Mouse (Mus musculus) midbrain, embryonic 16.5 days (tissue): Measurements from ENCODE around the gene Hps4. TPM values are rescaled to one million over a fixed set of nuclear protein-coding genes. Genes with fewer than 3 reads are reported as not detected.

Source experiments
- ATAC-seq: fragments of 200-750 bp; cut with Nextera tagmentation; 2 replicates; pipeline ENCODE4 v1.8.0; 2017; ENCODE audit warnings: moderate TSS enrichment
- H3K27ac ChIP-seq: fragments of 300-500 bp; sonication (generic); 2 replicates; pipeline ENCODE4 v1.5.1; 2014; ENCODE audit warnings: mild to moderate bottlenecking, low read length, mixed read lengths
- H3K27me3 ChIP-seq: fragments of 300-500 bp; sonication (generic); 2 replicates; pipeline ENCODE4 v1.6.1; 2014; ENCODE audit warnings: low read depth, low read length, mixed read lengths; ENCODE audit not compliant: control insufficient read depth, insufficient read depth
- H3K36me3 ChIP-seq: fragments of 300-500 bp; sonication (generic); 2 replicates; pipeline ENCODE4 v1.6.1; 2014; ENCODE audit warnings: mild to moderate bottlenecking, low read length, moderate library complexity, mixed read lengths; ENCODE audit not compliant: control insufficient read depth, insufficient read depth
- H3K4me1 ChIP-seq: fragments of 300-500 bp; sonication (generic); 2 replicates; pipeline ENCODE4 v1.6.1; 2014; ENCODE audit warnings: mild to moderate bottlenecking, low read length, mixed read lengths; ENCODE audit not compliant: control insufficient read depth, insufficient read depth
- H3K4me2 ChIP-seq: fragments of 300-500 bp; sonication (generic); 2 replicates; pipeline ENCODE4 v1.6.1; 2014; ENCODE audit warnings: mild to moderate bottlenecking, low read length, mixed read lengths
- H3K4me3 ChIP-seq: fragments of 300-500 bp; sonication (generic); 2 replicates; pipeline ENCODE4 v1.5.1; 2014; ENCODE audit warnings: low read depth, mild to moderate bottlenecking, low read length, moderate library complexity, mixed read lengths
- H3K9ac ChIP-seq: fragments of 300-500 bp; sonication (generic); 2 replicates; pipeline ENCODE4 v1.6.1; 2014; ENCODE audit warnings: low read depth, low read length, mixed read lengths
- H3K9me3 ChIP-seq: fragments of 300-500 bp; sonication (generic); replicated peaks from 2 replicates; pipeline ENCODE4 v1.6.1; 2014; ENCODE audit warnings: mild to moderate bottlenecking, low read length, mixed read lengths; ENCODE audit not compliant: control insufficient read depth, poor library complexity, severe bottlenecking
- WGBS: fragments of 180-500 bp; shearing (Covaris S2); extraction: QIAGEN DNeasy Blood & Tissue Kit; methylation state at CpG from one replicate; pipeline ENCODE4 v1.1.7; 2014; 5-methylcytosine and 5-hydroxymethylcytosine counted together
- polyA plus RNA-seq: library from polyadenylated mRNA; unstranded; fragments of >200 nt; fragmentation: Nextera tagmentation; extraction: Ambion mirVana; gene quantifications from 2 replicates; pipeline ENCODE4 v1.2.1, GENCODE M21; 2015

The Hps4 gene
- polyA plus RNA-seq, 1 experiment from 2014 or later, result 45.6 TPM

DNA sequence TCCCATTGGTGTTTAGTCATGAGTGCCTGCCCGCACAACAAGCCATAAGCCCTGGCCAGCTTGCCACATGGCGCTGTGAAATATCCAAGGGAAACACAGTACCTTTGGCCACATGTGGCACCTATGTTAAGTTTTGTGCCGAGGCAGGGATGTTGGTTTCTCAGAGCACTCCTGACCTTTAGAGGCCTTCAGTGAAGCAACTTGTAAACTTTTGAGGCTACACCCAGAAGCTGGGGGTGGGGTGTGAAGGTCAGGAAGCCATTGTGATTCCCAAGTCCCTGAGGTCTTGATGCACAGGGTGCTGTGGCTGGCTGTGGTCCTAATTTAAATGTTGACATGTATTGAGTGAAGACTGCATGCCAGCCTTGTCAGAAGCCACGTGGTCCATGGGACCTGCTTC is 43.5 kb upstream of the Hps4 start:
- Histone ChIP-seq H3K9me3 (no peaks in the 10 kb centered on the region), H3K9ac (no peak overlapping the region), H3K4me1 (peaks cover 6% of the 10 kb centered on the region), H3K27ac (no peak overlapping the region), H3K4me2 (no peak overlapping the region), H3K36me3 (no peaks in the 10 kb centered on the region), H3K27me3 (no peaks in the 10 kb centered on the region), H3K4me3 (no peak overlapping the region)
- no peak for ATAC-seq
- 91% methylated on average over 4 of the region's 4 CpGs for WGBS

- Histone ChIP-seq H3K4me3 (no peak overlapping the region), H3K9ac (no peak overlapping the region), H3K4me1 (peaks cover 2% of the 10 kb centered on the region; the same call in 1 of the 2 replicates), H3K36me3 (no peaks in the 10 kb centered on the region), H3K4me2 (no peak overlapping the region), H3K9me3 (no peaks in the 10 kb centered on the region), H3K27ac (no peak overlapping the region), H3K27me3 (no peaks in the 10 kb centered on the region)
- no peak for ATAC-seq
- WGBS, result 98% methylated on average over 2 of the region's 2 CpGs
Measured at GRCm38 (mm10) chr5:112300112-112300511, 42.8 kb upstream of the Hps4 start.

GRCm38 (mm10) chr5:112300721-112301308 is 42.1 kb upstream of the Hps4 start:
- no peak overlapping the region for H3K4me3 ChIP-seq
- no peaks in the 10 kb centered on the region for H3K27me3 ChIP-seq
- H3K4me1 ChIP-seq, result no peaks in the 10 kb centered on the region
- WGBS, result 88% methylated on average over 6 of the region's 6 CpGs
- no peaks in the 10 kb centered on the region for H3K9me3 ChIP-seq
- ATAC-seq, result no peak
- no peak overlapping the region for H3K9ac ChIP-seq
- H3K27ac ChIP-seq, result no peak overlapping the region
- no peaks in the 10 kb centered on the region for H3K36me3 ChIP-seq
- no peak overlapping the region for H3K4me2 ChIP-seq

GRCm38 (mm10) chr5:112301694-112302093 is 41.2 kb upstream of the Hps4 start:
- no peak overlapping the region for H3K4me2 ChIP-seq
- no peak overlapping the region for H3K27ac ChIP-seq
- H3K9ac ChIP-seq, result no peak overlapping the region
- 71% methylated on average over 4 of the region's 4 CpGs for WGBS
- H3K4me1 ChIP-seq, result no peaks in the 10 kb centered on the region
- no peaks in the 10 kb centered on the region for H3K9me3 ChIP-seq
- H3K27me3 ChIP-seq, result no peaks in the 10 kb centered on the region
- ATAC-seq, result no peak
- H3K4me3 ChIP-seq, result no peak overlapping the region
- no peaks in the 10 kb centered on the region for H3K36me3 ChIP-seq

DNA sequence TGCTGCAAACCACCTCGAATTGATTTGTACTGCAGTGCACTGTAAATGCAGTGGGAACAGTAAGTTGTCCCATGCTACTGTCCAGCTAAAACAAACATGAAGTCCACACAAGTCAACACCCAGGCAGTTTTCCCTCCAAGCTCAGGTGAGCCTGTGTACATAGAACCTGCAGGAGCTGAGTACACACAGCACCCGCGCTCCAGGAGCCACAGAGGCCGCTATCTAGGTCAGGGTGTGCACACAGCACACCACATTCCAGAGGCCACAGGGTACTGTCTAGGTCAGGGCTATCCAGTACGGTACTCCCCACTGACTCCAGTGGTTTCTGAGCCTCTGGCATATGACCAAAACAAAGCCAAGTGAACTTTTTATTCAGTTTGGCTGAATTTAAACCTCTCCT is 40.6 kb upstream of the Hps4 start:
- 90% methylated on average over 5 of the region's 5 CpGs for WGBS
- H3K36me3 ChIP-seq, result no peaks in the 10 kb centered on the region; the same call in 1 of the 2 replicates
- H3K9ac ChIP-seq, result no peak overlapping the region
- ATAC-seq, result no peak
- no peaks in the 10 kb centered on the region for H3K4me1 ChIP-seq
- H3K4me3 ChIP-seq, result no peak overlapping the region
- no peak overlapping the region for H3K27ac ChIP-seq
- H3K9me3 ChIP-seq, result no peaks in the 10 kb centered on the region
- no peak overlapping the region for H3K4me2 ChIP-seq
- H3K27me3 ChIP-seq, result no peaks in the 10 kb centered on the region

DNA sequence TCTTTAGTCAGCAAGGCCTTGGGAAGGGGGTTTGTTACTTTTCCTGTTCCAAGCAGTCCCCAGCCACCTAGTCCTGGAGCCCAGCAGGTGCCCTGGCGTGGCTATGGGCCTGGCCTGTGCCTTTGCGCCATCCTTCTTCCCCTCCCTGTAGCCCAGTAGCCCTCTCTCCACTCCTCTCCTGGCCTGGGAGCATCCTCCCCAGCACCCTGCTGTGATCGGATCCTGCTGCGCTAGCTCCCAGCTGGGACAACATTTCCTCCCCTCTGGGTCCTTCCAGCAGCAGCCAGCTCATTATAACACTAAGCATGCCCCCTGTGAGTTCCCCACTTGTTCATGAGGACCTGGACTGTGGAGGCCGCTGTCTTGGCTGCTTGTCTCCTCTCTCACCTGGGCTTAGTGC is 37.0 kb upstream of the Hps4 start:
- Histone ChIP-seq H3K4me1 (no peaks in the 10 kb centered on the region), H3K27ac (no peak overlapping the region), H3K4me2 (no peak overlapping the region), H3K9ac (no peak overlapping the region), H3K4me3 (no peak overlapping the region), H3K36me3 (peaks cover 9% of the 10 kb centered on the region; the same call in 1 of the 2 replicates), H3K27me3 (no peaks in the 10 kb centered on the region), H3K9me3 (no peaks in the 10 kb centered on the region)
- no peak for ATAC-seq
- WGBS, result 60% methylated on average over 5 of the region's 5 CpGs

DNA sequence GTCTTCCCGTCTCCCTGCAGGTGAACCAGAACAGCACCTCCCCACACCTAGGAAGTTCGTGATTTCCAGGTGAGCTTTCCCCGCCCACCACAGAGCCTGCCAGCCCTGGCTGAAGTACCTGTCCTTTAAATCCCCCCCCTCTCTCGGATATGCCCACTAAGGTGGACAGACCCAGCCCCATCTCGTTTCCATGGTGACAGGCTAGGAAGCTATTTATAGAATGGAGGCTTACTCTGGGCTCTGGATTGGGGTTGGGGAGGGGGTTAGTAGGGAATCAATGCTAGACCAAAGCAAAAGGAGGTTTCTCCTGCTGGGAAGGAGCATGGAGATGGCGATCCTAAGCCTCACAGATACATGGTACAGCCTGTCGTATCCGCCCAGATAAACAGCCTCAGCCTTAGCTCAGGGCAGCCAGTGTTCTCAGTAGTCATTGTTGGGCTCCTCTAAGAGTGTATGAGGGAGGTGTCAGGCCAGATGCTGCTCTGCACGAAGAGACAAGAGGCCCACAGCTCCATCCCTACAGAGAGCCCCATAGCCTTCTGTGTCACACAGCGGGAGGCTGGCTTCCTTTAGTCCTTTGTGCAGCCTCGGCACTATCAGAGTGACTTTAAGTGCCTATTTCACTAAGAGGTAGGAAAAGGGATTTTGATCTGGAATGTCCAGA is 29.5 kb upstream of the Hps4 start:
- H3K9ac ChIP-seq, result peak overlapping the region; percentile 15; the same call in 1 of the 2 replicates
- peak overlapping the region; percentile 72 for H3K27ac ChIP-seq
- no peaks in the 10 kb centered on the region for H3K27me3 ChIP-seq
- H3K36me3 ChIP-seq, result peaks cover 16% of the 10 kb centered on the region
- WGBS, result 48% methylated on average over 11 of the region's 11 CpGs
- peaks cover 8% of the 10 kb centered on the region; the same call in 1 of the 2 replicates for H3K4me1 ChIP-seq
- H3K4me2 ChIP-seq, result peak overlapping the region; percentile 5; the same call in 1 of the 2 replicates
- ATAC-seq, result peak; percentile 77
- H3K9me3 ChIP-seq, result no peaks in the 10 kb centered on the region
- H3K4me3 ChIP-seq, result no peak overlapping the region

GRCm38 (mm10) chr5:112316468-112316867 is 26.4 kb upstream of the Hps4 start:
- no peaks in the 10 kb centered on the region for H3K27me3 ChIP-seq
- peaks cover 7% of the 10 kb centered on the region for H3K36me3 ChIP-seq
- peaks cover 8% of the 10 kb centered on the region; the same call in 1 of the 2 replicates for H3K4me1 ChIP-seq
- no peak overlapping the region for H3K9ac ChIP-seq
- H3K4me2 ChIP-seq, result no peak overlapping the region
- H3K27ac ChIP-seq, result no peak overlapping the region
- no peak for ATAC-seq
- no peak overlapping the region for H3K4me3 ChIP-seq
- H3K9me3 ChIP-seq, result no peaks in the 10 kb centered on the region
- 56% methylated on average over 5 of the region's 5 CpGs for WGBS

DNA sequence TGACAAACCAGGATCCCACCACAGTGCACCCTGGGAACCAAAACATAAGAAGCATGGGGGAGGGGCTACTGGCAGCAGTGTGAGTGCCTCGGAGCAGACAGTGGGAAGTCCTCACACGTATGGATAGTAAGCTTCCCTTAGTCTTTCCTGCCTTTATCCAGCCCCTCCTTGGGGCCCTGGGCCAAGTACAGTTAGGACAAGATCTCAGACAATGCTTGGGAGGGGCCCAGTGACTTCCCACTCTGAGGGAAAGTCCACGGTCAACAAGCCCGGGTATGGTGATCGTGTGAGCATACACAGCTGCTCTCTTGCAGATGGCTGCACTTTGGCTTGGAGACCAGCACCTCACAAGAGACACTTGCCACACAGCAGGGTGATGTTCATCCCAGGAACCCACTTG is 25.6 kb upstream of the Hps4 start:
- Histone ChIP-seq H3K27ac (no peak overlapping the region), H3K4me3 (no peak overlapping the region), H3K9me3 (no peaks in the 10 kb centered on the region), H3K4me1 (peaks cover 8% of the 10 kb centered on the region; the same call in 1 of the 2 replicates), H3K36me3 (peaks cover 6% of the 10 kb centered on the region), H3K27me3 (no peaks in the 10 kb centered on the region), H3K9ac (no peak overlapping the region), H3K4me2 (no peak overlapping the region)
- WGBS, result 68% methylated on average over 5 of the region's 5 CpGs
- no peak for ATAC-seq
